Mouse (Mus musculus) fibroblast of lung, adult 2 months (primary cell): ENCODE data around the gene Mfng.
A peak's percentile ranks its signal among the peaks of the same experiment; 100 is the strongest.

Experiments used
- DNase-seq: peaks from one replicate; pipeline ENCODE4 v3.0.0-alpha.2; 2011; ENCODE audit warnings: low read depth

Mfng gene

GRCm38 (mm10) chr15:78787287-78787856 is 14.1 kb upstream of the Mfng start:
- no peak for DNase-seq

- DNase-seq, result no peak
Observed at GRCm38 (mm10) chr15:78786411-78786818, 13.1 kb upstream of the Mfng start.

- no peak for DNase-seq
Observed at GRCm38 (mm10) chr15:78785961-78786360, 12.7 kb upstream of the Mfng start.

GRCm38 (mm10) chr15:78785258-78785657 is 12.0 kb upstream of the Mfng start:
- no peak for DNase-seq

GRCm38 (mm10) chr15:78784520-78784919 is 11.2 kb upstream of the Mfng start:
- no peak for DNase-seq

GRCm38 (mm10) chr15:78782348-78783103 is 9.3 kb upstream of the Mfng start:
- DNase-seq, result no peak

- no peak for DNase-seq
Observed at GRCm38 (mm10) chr15:78780908-78781307, 7.6 kb upstream of the Mfng start.

- no peak for DNase-seq
Observed at GRCm38 (mm10) chr15:78780359-78780758, 7.1 kb upstream of the Mfng start.

- DNase-seq, result no peak
Observed at GRCm38 (mm10) chr15:78779690-78780089, 6.4 kb upstream of the Mfng start.

GRCm38 (mm10) chr15:78779253-78779652 is 6.0 kb upstream of the Mfng start:
- DNase-seq, result no peak

GRCm38 (mm10) chr15:78778077-78778870 is 5.0 kb upstream of the Mfng start:
- DNase-seq, result peak; percentile 62

GRCm38 (mm10) chr15:78772856-78773255 is 419 bp downstream of the Mfng start:
- DNase-seq, result no peak

GRCm38 (mm10) chr15:78772368-78772763 is 909 bp downstream of the Mfng start:
- no peak for DNase-seq

GRCm38 (mm10) chr15:78771531-78772367 is 1.5 kb downstream of the Mfng start:
- no peak for DNase-seq

GRCm38 (mm10) chr15:78770983-78771355 is 2.3 kb downstream of the Mfng start:
- DNase-seq, result no peak

- no peak for DNase-seq
Observed at GRCm38 (mm10) chr15:78770234-78770982, 2.9 kb downstream of the Mfng start.

- no peak for DNase-seq
Observed at GRCm38 (mm10) chr15:78769064-78769463, 4.2 kb downstream of the Mfng start.

- DNase-seq, result no peak
Observed at GRCm38 (mm10) chr15:78763704-78764103, 9.6 kb downstream of the Mfng start.

GRCm38 (mm10) chr15:78763210-78763609 is 10.1 kb downstream of the Mfng start:
- no peak for DNase-seq

GRCm38 (mm10) chr15:78761112-78761511 is 12.2 kb downstream of the Mfng start:
- no peak for DNase-seq

GRCm38 (mm10) chr15:78758132-78758531 is 15.1 kb downstream of the Mfng start:
- DNase-seq, result no peak
